Mouse (Mus musculus): ENCODE results near the gene Bud23.

Gene Bud23

DNA sequence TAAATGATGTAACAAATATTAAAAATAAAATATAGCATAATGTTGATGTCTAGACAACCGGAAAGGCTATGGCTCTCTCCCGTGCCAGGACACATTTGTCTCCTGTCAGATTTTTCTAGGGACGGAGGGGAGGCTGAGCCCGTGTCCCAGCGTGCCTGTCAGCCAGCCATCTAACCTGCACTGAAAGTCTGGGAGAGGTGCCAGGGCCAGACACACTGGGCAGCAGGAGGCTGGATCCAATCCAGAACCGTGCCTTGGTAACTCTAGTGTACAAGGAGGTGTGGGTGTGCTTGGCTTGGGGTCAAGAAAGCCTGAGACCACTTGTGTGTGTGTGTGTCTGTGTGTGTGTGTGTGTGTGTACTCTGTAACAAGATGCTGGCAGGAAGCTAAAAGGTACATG is 42.9 kb downstream of the Bud23 start:
- DNase-seq (ENCODE audit: low read depth, low spot score): no peak

DNA sequence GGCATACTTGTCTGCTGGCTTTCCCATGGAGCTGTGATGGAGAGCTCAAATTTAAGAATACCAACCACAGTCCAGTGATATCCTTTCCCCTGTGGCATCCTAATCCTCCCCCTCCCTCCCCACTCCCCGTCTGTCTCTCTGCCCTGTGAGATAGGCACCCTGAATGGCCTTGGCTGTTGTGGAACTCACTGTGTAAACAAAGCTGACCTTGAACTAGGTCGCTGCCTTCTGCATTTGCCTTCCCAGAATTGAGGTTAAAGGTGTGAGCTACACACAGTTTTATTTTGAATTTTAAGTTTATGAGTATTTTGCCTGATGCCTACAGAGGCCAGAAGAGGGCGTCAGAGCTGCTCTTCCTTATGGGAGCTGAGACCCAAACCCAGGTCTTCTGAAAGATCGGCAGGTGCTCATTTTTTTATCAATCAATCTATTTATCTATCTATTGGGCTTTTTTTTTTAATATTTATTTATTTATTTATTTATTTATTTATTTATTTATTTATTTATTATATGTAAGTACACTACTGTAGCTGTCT is 48.5 kb downstream of the Bud23 start:
- DNase-seq (ENCODE audit: low read depth, low spot score): no peak

DNA sequence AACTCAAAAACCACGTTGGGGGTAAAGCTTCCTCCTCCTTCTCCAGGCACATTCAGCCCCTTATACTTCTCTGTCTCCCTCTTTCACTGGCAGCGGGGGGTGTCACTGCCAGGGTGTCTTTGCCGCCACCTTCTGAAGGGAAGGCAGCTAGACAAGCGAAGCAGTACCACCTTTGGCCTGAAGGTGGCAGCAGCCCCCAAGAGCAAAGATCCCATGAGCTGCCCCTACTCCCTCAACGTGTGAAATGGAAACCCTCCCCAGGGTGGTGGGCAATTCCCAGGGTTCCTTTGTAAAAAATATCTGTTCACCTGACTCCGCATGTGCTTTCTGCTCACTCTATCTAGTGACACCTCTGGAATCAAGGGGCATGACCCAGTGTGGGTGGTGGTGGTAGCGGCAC is 49.3 kb downstream of the Bud23 start:
- no peak for DNase-seq (ENCODE audit: low read depth, low spot score)

DNA sequence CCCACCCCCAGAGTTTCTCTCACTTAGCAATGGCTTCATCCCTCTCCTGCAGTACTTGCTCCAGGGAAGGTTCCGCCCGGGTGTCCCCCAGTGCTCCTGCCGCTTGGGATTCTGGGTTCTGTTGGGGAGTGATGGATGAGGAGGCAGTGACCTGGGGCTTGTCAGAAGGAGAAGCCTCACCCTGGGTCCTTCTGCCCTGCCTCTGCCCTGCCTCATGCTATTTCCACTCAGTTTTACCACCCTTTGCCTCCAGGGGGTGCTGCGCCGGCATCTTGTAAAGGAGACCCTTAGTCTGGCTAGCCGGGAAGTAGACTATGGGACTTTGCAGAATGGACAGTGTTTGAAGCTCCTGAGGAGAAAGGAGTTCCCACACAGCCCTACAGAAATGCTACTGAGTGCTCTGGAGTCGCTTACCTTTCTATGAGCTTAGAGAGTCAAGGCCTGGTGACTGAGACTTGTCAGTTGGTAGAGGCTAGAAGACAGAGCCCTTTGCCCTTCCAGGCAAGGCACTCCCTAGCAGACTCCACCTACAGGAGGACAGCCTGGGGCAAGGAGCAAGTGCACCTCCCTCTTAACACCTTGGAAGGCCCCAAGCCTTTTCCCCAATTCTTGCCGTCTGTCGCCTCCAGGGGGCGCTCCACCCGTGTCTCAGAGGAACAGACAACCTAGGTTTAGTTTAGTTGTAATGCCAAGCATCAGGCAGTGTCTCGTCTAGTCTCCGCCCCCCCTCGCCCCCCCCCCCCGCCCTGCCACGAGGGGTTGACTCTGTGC is 51.9 kb downstream of the Bud23 start:
- peak; percentile 75 for DNase-seq (ENCODE audit: low read depth, low spot score)

DNA sequence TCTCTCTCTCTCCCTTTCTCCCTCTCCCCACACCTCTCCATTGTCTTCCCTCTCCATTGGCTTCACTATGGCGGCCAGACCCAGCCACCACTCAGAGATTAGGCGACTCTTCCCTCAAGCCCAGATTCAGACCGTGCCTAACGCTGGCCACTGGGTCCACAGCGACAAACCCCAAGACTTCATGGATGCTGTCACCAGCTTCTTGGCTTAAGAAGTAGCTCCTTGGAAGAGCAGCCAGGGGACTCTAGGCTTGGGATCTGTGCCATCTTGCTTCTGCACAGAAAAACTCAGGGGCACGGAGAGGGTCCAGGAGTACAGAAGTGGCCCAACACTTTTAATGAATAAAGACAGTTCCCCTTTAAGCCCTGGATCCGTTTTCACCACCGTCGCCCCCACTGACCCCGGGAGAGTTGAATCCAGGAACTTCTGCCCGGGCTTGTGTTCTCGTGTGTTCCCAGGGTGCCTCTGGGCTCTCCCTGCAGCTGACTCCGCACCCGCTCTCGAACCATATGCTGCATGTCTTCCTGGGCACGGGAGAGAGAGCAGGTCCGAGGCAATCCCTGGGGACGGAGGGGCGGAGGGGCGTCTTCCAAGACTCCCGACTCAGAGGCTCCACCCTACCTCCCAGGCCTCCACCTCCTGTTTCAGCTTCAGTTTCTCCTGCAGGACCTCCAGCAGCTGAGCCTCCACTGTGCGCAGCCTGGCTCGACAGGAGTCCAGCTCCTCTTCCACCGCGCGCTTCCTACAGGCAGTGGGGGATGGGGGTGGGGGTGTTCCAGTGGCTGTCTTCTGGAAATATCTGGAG is 52.7 kb downstream of the Bud23 start:
- no peak for DNase-seq (ENCODE audit: low read depth, low spot score)

DNA sequence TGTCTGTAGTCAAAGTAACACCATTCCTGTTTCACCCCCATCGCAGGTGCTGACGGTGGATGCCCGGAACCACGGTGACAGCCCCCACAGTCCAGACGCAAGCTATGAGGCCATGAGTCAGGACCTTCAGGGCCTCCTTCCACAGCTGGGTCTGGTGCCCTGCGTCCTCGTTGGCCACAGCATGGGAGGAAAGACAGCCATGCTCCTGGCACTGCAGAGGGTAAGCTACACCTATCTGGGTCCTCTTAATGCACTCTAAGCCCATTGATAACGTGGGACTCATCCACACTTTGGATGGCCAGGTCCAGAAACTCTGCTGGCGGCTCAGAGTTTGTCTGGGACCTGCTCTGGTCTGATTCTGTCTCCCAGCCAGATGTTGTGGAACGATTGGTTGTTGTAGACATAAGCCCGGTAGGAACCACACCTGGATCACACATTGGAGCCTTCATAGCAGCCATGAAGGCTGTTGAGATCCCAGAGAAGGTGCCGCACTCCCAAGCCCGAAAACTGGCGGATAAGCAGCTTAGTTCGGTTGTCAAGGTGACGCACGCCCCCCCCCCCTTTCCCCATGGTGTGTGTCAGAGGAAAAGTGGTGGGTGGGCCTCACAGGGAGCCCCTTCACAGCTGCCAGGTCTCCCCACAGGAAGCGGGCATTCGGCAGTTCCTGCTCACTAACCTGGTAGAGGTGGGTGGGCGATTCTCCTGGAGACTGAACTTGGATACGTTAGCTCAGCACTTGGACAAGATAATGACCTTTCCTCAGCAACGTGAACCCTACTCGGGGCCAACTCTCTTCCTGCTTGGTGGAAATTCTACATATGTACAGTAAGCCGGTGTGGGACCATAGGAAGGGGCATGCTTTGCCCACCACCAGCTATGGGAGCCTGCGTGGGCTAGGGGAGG is 53.7 kb downstream of the Bud23 start:
- no peak for DNase-seq (ENCODE audit: low read depth, low spot score)

DNA sequence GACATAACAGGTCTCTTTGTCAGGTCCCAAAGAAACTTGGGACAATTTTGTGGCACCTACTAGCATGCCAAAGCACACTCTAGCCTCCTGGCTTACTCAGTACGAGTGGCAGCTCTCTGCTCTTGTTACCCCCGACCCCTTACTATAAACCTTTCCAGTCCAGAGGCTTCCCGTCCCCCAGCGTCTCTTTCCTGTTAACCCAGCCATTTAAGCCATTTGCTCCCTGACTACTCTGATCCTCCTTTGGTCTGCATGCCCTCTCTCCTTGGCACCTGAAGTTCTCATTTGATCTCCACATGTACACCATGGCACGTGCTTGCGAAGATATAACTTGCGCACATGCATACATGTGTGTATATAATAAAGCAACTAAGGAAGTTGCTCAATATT is 54.4 kb downstream of the Bud23 start:
- DNase-seq (ENCODE audit: low read depth, low spot score): no peak

DNA sequence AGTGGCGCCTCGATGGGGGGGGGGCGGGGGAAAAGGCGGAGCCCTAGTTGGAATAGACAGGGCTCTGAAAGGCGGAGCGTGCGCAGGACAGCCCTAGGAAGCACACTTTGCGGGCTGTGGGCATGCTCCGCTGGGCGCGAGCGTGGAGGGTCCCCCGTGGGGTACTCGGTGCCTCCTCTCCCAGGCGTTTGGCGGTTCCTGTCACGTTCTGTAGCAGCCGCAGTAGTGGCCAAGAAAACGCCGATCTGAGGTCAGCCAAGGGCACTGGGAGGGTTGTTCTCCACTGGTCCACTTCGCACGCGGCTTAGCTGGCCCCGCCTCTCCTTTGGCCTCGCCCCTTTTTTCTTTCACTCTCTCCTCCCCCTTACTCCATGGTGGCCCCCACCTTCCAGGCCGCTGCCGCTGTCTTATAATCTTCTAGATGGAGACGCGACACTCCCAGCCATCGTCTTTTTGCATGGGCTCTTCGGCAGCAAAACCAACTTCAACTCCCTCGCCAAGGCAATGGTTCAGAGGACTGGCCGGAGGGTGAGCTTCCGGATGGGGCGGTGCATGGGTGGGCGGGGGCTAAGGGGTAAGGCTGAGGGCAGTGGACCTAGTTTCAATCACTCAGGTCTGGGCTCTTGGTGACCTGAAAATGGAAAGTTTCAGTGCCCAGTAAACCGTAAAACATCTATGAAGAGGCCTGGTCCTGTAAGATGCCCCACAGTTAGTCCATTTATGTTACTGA is 55.0 kb downstream of the Bud23 start:
- no peak for DNase-seq (ENCODE audit: low read depth, low spot score)

DNA sequence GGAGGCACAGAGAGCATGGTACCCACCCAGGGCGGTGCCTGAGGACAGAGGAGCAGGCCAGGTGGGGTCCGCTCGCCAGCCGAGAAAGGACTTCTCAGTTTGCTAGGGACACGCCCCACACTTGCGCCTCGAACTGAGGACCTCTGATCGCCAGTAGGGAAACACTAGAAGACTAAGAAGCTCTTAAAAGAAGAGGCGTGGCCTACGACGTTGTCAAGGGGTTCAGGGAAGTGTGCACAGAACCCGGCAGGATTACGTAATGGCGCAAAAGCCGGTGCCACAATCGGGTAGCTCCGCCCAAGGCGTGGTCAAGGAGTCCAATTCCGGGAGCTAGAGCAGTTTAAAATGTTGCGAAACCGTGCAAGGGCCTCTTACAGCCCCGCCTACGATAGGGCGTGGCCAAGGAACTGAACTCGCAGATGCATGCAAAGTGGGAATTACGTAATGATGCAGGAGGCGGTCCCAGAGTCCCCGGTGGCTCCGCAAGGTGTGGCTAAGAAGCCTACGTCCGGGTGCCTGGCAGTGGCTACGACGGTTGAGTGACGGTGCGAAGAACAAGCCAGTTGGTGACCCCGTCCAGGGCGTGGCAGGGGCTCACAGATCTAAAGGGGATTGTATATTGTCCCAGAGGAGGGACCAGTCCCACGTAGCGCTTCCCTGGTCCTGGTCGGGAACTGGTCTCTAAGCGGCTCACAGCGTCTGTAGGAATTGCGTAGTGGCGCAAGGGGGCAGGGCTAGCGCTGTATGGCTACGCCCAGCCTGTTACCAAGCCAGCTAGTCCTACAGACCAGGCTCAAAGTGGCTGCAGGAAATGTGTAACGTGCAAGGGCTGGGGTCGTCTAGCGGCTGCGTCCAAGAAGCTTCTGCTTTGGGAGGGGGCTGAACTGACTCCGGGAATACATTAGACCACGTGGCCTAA is 55.8 kb downstream of the Bud23 start, which contains the start of gene Abhd11:
Abhd11 (plus strand) TSS at position 482 of the 919 bp plus-strand sequence.
- DNase-seq (ENCODE audit: low read depth, low spot score): peak; percentile 100

DNA sequence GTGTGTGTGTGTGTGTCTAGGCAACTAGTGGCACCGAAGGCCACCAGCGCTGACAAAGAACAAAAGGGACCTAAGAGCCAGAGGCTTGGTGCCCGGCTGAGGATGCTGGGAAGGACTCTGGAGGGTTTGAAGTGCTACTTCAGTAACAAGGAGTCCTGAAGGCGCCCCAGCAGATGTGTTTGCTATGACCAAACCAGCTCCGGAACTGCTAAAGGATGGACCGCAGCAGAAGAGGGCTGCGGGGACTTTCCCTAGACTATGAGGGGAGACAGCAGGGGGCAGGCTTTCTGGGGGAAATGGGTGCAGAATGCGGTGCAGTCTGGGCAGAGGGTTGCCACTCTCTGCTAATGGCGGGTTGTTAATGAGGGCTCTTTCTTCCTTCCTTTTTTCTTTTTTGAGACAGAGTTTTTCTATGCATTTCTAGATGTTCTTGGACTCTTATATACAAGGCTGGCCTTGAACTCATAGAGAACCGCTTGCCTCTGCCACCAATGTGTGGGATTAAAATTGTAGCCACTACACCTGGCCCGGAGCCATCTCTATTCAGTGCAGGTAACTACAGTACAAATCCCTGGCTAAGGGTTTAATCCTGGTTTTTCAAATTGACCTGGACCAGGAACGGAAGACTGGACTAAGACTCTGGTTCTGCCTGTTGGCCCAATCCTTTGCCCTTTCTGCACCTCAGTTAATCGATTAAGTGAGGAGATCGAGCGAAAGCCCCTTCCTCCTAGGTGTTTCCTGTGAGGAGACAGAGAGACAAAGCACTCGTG is 56.8 kb downstream of the Bud23 start:
- DNase-seq (ENCODE audit: low read depth, low spot score): no peak
